Mouse (Mus musculus) forebrain, postnatal 0 days (tissue): Measurements from ENCODE around the gene Kcnma1. TPM values are rescaled to one million over a fixed set of nuclear protein-coding genes. Genes with fewer than 3 reads are reported as not detected.

ENCODE experiments used
- ATAC-seq: fragments of 200-750 bp; cut with Nextera tagmentation; 2 replicates; pipeline ENCODE4 v1.8.0; 2017; ENCODE audit warnings: mild to moderate bottlenecking, moderate library complexity
- DNase-seq: peaks from one replicate; pipeline ENCODE4 v3.0.0-alpha.2; 2015
- H3K27ac ChIP-seq: fragments of 300-500 bp; sonication (generic); 2 replicates; pipeline ENCODE4 v1.5.1; 2014; ENCODE audit warnings: low read depth, mild to moderate bottlenecking, antibody characterized with exemption, low read length, moderate library complexity, mixed read lengths
- H3K27me3 ChIP-seq: fragments of 300-500 bp; sonication (generic); 2 replicates; pipeline ENCODE4 v1.6.1; 2014; ENCODE audit warnings: mild to moderate bottlenecking, low read length, mixed read lengths; ENCODE audit not compliant: insufficient read depth
- H3K36me3 ChIP-seq: fragments of 300-500 bp; sonication (generic); 2 replicates; pipeline ENCODE4 v1.6.1; 2014; ENCODE audit warnings: mild to moderate bottlenecking, moderate library complexity; ENCODE audit not compliant: insufficient read depth
- H3K4me1 ChIP-seq: fragments of 300-500 bp; sonication (generic); 2 replicates; pipeline ENCODE4 v1.6.1; 2014; ENCODE audit warnings: antibody characterized with exemption; ENCODE audit not compliant: insufficient read depth
- H3K4me2 ChIP-seq: fragments of 300-500 bp; sonication (generic); 2 replicates; pipeline ENCODE4 v1.6.1; 2014; ENCODE audit warnings: low read depth, mild to moderate bottlenecking, moderate library complexity
- H3K4me3 ChIP-seq: fragments of 300-500 bp; sonication (generic); 2 replicates; pipeline ENCODE4 v1.5.1; 2014; ENCODE audit warnings: low read depth, low read length, mixed read lengths
- H3K9ac ChIP-seq: fragments of 300-500 bp; sonication (generic); 2 replicates; pipeline ENCODE4 v1.6.1; 2014; ENCODE audit warnings: mild to moderate bottlenecking
- H3K9me3 ChIP-seq: fragments of 300-500 bp; sonication (generic); 2 replicates; pipeline ENCODE4 v1.6.1; 2016; ENCODE audit warnings: low read length
- CTCF ChIP-seq: sonication (generic); IDR thresholded peaks from 2 replicates; pipeline ENCODE4 v1.5.1; 2016; ENCODE audit warnings: antibody characterized with exemption, control low read depth, low read depth
- WGBS: fragments of 180-500 bp; shearing (Covaris S2); extraction: QIAGEN DNeasy Blood & Tissue Kit; methylation state at CpG from one replicate; pipeline ENCODE4 v1.1.7; 2014; 5-methylcytosine and 5-hydroxymethylcytosine counted together
- polyA plus RNA-seq: library from polyadenylated mRNA; unstranded; fragments of >200 nt; fragmentation: Nextera tagmentation; extraction: Ambion mirVana; gene quantifications from 2 replicates; pipeline ENCODE4 v1.2.1, GENCODE M21; 2015
- total RNA-seq: library from RNA; depleted of rRNA; stranded (reverse); fragments of >200 nt; gene quantifications from 2 replicates; pipeline ENCODE4 v1.2.3, GENCODE M21; 2014

Kcnma1 gene
- total and polyA plus RNA-seq, 2 experiments from 2014 or later = 18.7 to 35.8 TPM

GRCm38 (mm10) chr14:23573385-23573784 is 440.9 kb downstream of the Kcnma1 start:
- TF ChIP-seq CTCF = no peak
- H3K27ac ChIP-seq = no peak overlapping the region
- H3K4me3 ChIP-seq = no peak overlapping the region
- no peak overlapping the region for H3K4me2 ChIP-seq
- no peaks in the 10 kb centered on the region for H3K27me3 ChIP-seq
- no peaks in the 10 kb centered on the region for H3K9me3 ChIP-seq
- H3K36me3 ChIP-seq = no peaks in the 10 kb centered on the region
- H3K4me1 ChIP-seq = no peaks in the 10 kb centered on the region
- ATAC-seq (no peak), DNase-seq (no peak)
- WGBS = 33% methylated on average over 3 of the region's 3 CpGs
- no peak overlapping the region for H3K9ac ChIP-seq

- Histone ChIP-seq H3K36me3 (no peaks in the 10 kb centered on the region), H3K27me3 (no peaks in the 10 kb centered on the region), H3K4me2 (no peak overlapping the region), H3K4me3 (no peak overlapping the region), H3K4me1 (no peaks in the 10 kb centered on the region), H3K9me3 (no peaks in the 10 kb centered on the region), H3K9ac (no peak overlapping the region), H3K27ac (no peak overlapping the region)
- 54% methylated on average over 1 of the region's 1 CpGs for WGBS
- no peak for TF ChIP-seq CTCF
- DNase-seq = no peak
- ATAC-seq = no peak
These were observed 441.5 kb downstream of the Kcnma1 start for GRCm38 (mm10) chr14:23572778-23573177.

- Histone ChIP-seq H3K4me2 (no peak overlapping the region), H3K4me3 (no peak overlapping the region)
- no peak for ATAC-seq
These were observed 444.0 kb downstream of the Kcnma1 start for GRCm38 (mm10) chr14:23570251-23570650.

GRCm38 (mm10) chr14:23565931-23566330 is 448.4 kb downstream of the Kcnma1 start:
- ATAC-seq (no peak), DNase-seq (no peak)
- H3K27me3 ChIP-seq = no peaks in the 10 kb centered on the region

More at GRCm38 (mm10) chr14:23570251-23570650, 444.0 kb downstream of the Kcnma1 start:
- no peak overlapping the region for H3K27ac ChIP-seq
- H3K36me3 ChIP-seq = no peaks in the 10 kb centered on the region
- DNase-seq = no peak
- H3K27me3 ChIP-seq = no peaks in the 10 kb centered on the region
- no peaks in the 10 kb centered on the region for H3K9me3 ChIP-seq
- H3K9ac ChIP-seq = no peak overlapping the region
- TF ChIP-seq CTCF = no peak
- 71% methylated on average over 1 of the region's 1 CpGs for WGBS
- no peaks in the 10 kb centered on the region for H3K4me1 ChIP-seq

GRCm38 (mm10) chr14:23564474-23564873 is 449.8 kb downstream of the Kcnma1 start:
- TF ChIP-seq CTCF = no peak
- ATAC-seq = no peak
- Histone ChIP-seq H3K9me3 (no peaks in the 10 kb centered on the region), H3K4me2 (no peak overlapping the region), H3K27me3 (no peaks in the 10 kb centered on the region), H3K36me3 (no peaks in the 10 kb centered on the region), H3K9ac (no peak overlapping the region), H3K27ac (no peak overlapping the region), H3K4me1 (no peaks in the 10 kb centered on the region), H3K4me3 (no peak overlapping the region)
- DNase-seq = no peak
- 43% methylated on average over 7 of the region's 7 CpGs for WGBS

More at GRCm38 (mm10) chr14:23565931-23566330, 448.4 kb downstream of the Kcnma1 start:
- no peak overlapping the region for H3K4me2 ChIP-seq
- no peaks in the 10 kb centered on the region for H3K4me1 ChIP-seq
- H3K4me3 ChIP-seq = no peak overlapping the region
- 63% methylated on average over 3 of the region's 3 CpGs for WGBS
- no peak overlapping the region for H3K9ac ChIP-seq
- no peak overlapping the region for H3K27ac ChIP-seq
- no peaks in the 10 kb centered on the region for H3K36me3 ChIP-seq
- H3K9me3 ChIP-seq = no peaks in the 10 kb centered on the region
- TF ChIP-seq CTCF = no peak

- ATAC-seq (no peak), DNase-seq (no peak)
- Histone ChIP-seq H3K27ac (no peak overlapping the region), H3K36me3 (no peaks in the 10 kb centered on the region), H3K9ac (no peak overlapping the region), H3K4me2 (no peak overlapping the region), H3K27me3 (no peaks in the 10 kb centered on the region), H3K9me3 (no peaks in the 10 kb centered on the region), H3K4me3 (no peak overlapping the region), H3K4me1 (no peaks in the 10 kb centered on the region)
- 80% methylated on average over 2 of the region's 2 CpGs for WGBS
- no peak for TF ChIP-seq CTCF
These were observed 451.1 kb downstream of the Kcnma1 start for GRCm38 (mm10) chr14:23563180-23563579.

GRCm38 (mm10) chr14:23555647-23556046 is 458.6 kb downstream of the Kcnma1 start:
- Histone ChIP-seq H3K9me3 (no peaks in the 10 kb centered on the region), H3K4me2 (no peak overlapping the region), H3K4me1 (no peaks in the 10 kb centered on the region), H3K27me3 (no peaks in the 10 kb centered on the region), H3K36me3 (no peaks in the 10 kb centered on the region), H3K9ac (no peak overlapping the region), H3K4me3 (no peak overlapping the region), H3K27ac (no peak overlapping the region)
- no peak for TF ChIP-seq CTCF
- DNase-seq (no peak), ATAC-seq (no peak)
- 70% methylated on average over 2 of the region's 2 CpGs for WGBS
